Mouse (Mus musculus) hindbrain, embryonic 13.5 days (tissue): ENCODE results near the gene Pla2r1. TPM values are rescaled to one million over a fixed set of nuclear protein-coding genes. Genes with fewer than 3 reads are reported as not detected.
A peak's percentile ranks its signal among the peaks of the same experiment; 100 is the strongest.

Source experiments
- ATAC-seq: fragments of 200-750 bp; cut with Nextera tagmentation; 2 replicates; pipeline ENCODE4 v1.8.0; 2017; ENCODE audit warnings: moderate TSS enrichment; ENCODE audit not compliant: low FRiP score
- H3K27ac ChIP-seq: fragments of 300-500 bp; sonication (generic); 2 replicates; pipeline ENCODE4 v1.5.1; 2015; ENCODE audit warnings: inconsistent platforms, mild to moderate bottlenecking, moderate library complexity
- H3K27me3 ChIP-seq: fragments of 300-500 bp; sonication (generic); 2 replicates; pipeline ENCODE4 v1.6.1; 2015; ENCODE audit warnings: mild to moderate bottlenecking, inconsistent platforms
- H3K36me3 ChIP-seq: fragments of 300-500 bp; sonication (generic); 2 replicates; pipeline ENCODE4 v1.6.1; 2015; ENCODE audit warnings: mild to moderate bottlenecking, inconsistent platforms
- H3K4me1 ChIP-seq: fragments of 300-500 bp; sonication (generic); replicated peaks from 2 replicates; pipeline ENCODE4 v1.6.1; 2015; ENCODE audit warnings: inconsistent platforms
- H3K4me2 ChIP-seq: fragments of 300-500 bp; sonication (generic); 2 replicates; pipeline ENCODE4 v1.6.1; 2015; ENCODE audit warnings: inconsistent platforms, mild to moderate bottlenecking, moderate library complexity
- H3K4me3 ChIP-seq: fragments of 300-500 bp; sonication (generic); 2 replicates; pipeline ENCODE4 v1.5.1; 2015; ENCODE audit warnings: mild to moderate bottlenecking, inconsistent platforms
- H3K9ac ChIP-seq: fragments of 300-500 bp; sonication (generic); 2 replicates; pipeline ENCODE4 v1.6.1; 2015; ENCODE audit warnings: mild to moderate bottlenecking, inconsistent platforms
- H3K9me3 ChIP-seq: fragments of 300-500 bp; sonication (generic); 2 replicates; pipeline ENCODE4 v1.6.1; 2016; ENCODE audit warnings: inconsistent platforms
- WGBS: fragments of 180-500 bp; shearing (Covaris S2); methylation state at CpG from one replicate; pipeline ENCODE4 v1.1.7; 2015; 5-methylcytosine and 5-hydroxymethylcytosine counted together
- polyA plus RNA-seq: library from polyadenylated mRNA; unstranded; fragments of >200 nt; fragmentation: Nextera tagmentation; extraction: Ambion mirVana; gene quantifications from 2 replicates; pipeline ENCODE4 v1.2.1, GENCODE M21; 2015

The Pla2r1 gene
- polyA plus RNA-seq, 1 experiment from 2014 or later = 0.97 TPM

DNA sequence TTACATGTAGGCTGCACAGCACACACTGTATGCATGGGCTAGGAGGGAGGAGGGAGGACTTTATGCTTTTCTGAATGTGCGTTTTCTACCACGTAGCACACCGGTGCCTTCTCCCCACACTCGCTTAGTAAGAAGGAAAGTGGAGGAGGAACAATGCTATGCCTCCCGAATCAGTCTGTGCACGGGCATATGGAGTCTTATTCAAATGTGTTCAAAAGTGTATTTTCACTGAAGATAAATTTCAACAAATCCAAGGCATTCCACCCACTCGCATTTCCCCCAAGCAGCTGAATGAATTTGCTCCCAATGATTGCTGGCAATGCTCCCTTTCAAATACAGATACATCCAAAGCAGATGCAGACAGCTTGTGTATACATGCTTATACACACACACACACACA lies 73.2 kb downstream of the Pla2r1 start:
- no peak overlapping the region for H3K27ac ChIP-seq
- no peaks in the 10 kb centered on the region for H3K36me3 ChIP-seq
- no peak for ATAC-seq
- no peak overlapping the region for H3K4me2 ChIP-seq
- no peak overlapping the region for H3K9ac ChIP-seq
- H3K4me1 ChIP-seq = no peaks in the 10 kb centered on the region
- no peaks in the 10 kb centered on the region for H3K9me3 ChIP-seq
- WGBS = 90% methylated on average over 7 of the region's 7 CpGs
- no peak overlapping the region for H3K4me3 ChIP-seq
- H3K27me3 ChIP-seq = no peaks in the 10 kb centered on the region

DNA sequence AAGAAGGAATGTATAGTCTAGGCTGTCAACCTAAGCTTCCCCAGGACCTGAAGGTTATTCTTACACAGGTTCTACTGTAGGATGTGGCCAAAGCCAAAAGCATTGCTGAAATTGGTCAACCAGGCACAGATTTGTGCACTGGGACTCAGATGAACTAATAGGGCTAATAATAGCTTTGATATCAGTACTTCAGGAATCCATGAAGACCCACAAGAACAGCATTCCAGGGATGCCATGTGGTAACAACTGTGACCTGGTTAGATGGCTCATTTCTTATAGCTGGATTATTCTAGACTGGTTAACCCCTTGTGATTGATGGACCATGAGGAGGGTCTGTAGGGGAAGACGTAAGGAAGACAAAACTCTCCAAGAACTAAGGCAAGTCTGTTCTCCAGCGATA lies 74.3 kb downstream of the Pla2r1 start:
- H3K4me1 ChIP-seq = no peaks in the 10 kb centered on the region
- no peak overlapping the region for H3K4me3 ChIP-seq
- no peaks in the 10 kb centered on the region for H3K36me3 ChIP-seq
- H3K4me2 ChIP-seq = no peak overlapping the region
- no peak overlapping the region for H3K9ac ChIP-seq
- no peaks in the 10 kb centered on the region for H3K27me3 ChIP-seq
- no peak overlapping the region for H3K27ac ChIP-seq
- ATAC-seq = no peak
- WGBS = 93% methylated on average over 2 of the region's 2 CpGs
- no peaks in the 10 kb centered on the region for H3K9me3 ChIP-seq

GRCm38 (mm10) chr2:60468901-60469770 lies 84.0 kb downstream of the Pla2r1 start:
- Histone ChIP-seq H3K9ac (no peak overlapping the region), H3K4me2 (no peak overlapping the region), H3K4me1 (no peaks in the 10 kb centered on the region; the same call in 1 of the 2 replicates), H3K27ac (no peak overlapping the region), H3K9me3 (no peaks in the 10 kb centered on the region), H3K4me3 (no peak overlapping the region), H3K36me3 (no peaks in the 10 kb centered on the region), H3K27me3 (no peaks in the 10 kb centered on the region)
- ATAC-seq = no peak
- 61% methylated on average over 11 of the region's 11 CpGs for WGBS

DNA sequence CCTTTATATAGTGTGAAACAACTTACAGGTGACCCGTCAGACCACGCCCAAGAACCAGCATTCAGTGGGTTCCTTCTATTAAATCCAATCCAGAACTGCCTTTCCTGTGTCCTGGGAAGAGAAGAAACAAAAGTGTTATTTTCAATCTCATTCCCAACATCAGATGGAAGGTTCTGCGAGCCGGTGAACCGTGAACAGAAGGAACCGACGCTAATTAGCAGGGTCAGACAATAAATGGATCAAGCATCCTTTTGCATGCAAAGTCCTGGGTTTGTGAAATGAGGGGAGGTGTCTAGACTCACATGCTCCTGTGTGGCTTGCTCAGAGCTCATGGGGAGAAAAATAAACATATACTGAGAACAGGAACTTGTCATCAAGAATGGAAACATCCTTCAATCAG lies 100.7 kb downstream of the Pla2r1 start:
- Histone ChIP-seq H3K27me3 (no peaks in the 10 kb centered on the region), H3K36me3 (no peaks in the 10 kb centered on the region), H3K27ac (no peak overlapping the region), H3K4me2 (no peak overlapping the region), H3K4me3 (no peak overlapping the region), H3K9me3 (no peaks in the 10 kb centered on the region), H3K9ac (no peak overlapping the region), H3K4me1 (no peaks in the 10 kb centered on the region)
- no peak for ATAC-seq
- 75% methylated on average over 7 of the region's 7 CpGs for WGBS

GRCm38 (mm10) chr2:60451119-60451773 lies 101.9 kb downstream of the Pla2r1 start:
- no peak overlapping the region for H3K9ac ChIP-seq
- H3K36me3 ChIP-seq = no peaks in the 10 kb centered on the region
- 60% methylated on average over 3 of the region's 3 CpGs for WGBS
- H3K4me1 ChIP-seq = no peaks in the 10 kb centered on the region
- H3K27me3 ChIP-seq = no peaks in the 10 kb centered on the region
- no peak overlapping the region for H3K4me3 ChIP-seq
- no peaks in the 10 kb centered on the region for H3K9me3 ChIP-seq
- no peak for ATAC-seq
- H3K4me2 ChIP-seq = no peak overlapping the region
- H3K27ac ChIP-seq = no peak overlapping the region

DNA sequence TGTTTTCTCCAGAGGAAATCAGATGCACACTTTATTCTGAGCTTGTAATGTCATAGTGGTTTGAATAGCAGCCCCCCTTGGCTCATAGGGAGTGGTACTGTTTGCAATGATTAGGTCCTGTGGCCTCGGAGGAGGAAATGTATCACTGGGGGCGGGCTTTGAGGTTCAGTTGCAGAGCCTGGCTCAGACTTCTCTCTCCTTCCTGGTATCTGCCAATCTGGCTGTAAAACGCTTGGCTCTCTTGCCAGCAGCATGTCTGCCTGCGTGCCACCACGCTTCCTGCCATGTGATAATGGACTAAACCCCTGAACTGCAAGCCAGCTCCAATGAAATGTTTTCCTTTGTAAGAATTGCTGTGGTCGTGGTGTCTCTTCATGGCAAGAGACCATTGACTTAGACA lies 103.4 kb downstream of the Pla2r1 start:
- H3K4me2 ChIP-seq = no peak overlapping the region
- 0 out of 2 replicates have a peak, but pooled peaks cover under 1% of the 10 kb centered on the region for H3K4me1 ChIP-seq
- no peaks in the 10 kb centered on the region for H3K27me3 ChIP-seq
- no peak overlapping the region for H3K27ac ChIP-seq
- no peaks in the 10 kb centered on the region for H3K9me3 ChIP-seq
- no peak overlapping the region for H3K4me3 ChIP-seq
- 83% methylated on average over 6 of the region's 6 CpGs for WGBS
- no peaks in the 10 kb centered on the region for H3K36me3 ChIP-seq
- no peak for ATAC-seq
- no peak overlapping the region for H3K9ac ChIP-seq

DNA sequence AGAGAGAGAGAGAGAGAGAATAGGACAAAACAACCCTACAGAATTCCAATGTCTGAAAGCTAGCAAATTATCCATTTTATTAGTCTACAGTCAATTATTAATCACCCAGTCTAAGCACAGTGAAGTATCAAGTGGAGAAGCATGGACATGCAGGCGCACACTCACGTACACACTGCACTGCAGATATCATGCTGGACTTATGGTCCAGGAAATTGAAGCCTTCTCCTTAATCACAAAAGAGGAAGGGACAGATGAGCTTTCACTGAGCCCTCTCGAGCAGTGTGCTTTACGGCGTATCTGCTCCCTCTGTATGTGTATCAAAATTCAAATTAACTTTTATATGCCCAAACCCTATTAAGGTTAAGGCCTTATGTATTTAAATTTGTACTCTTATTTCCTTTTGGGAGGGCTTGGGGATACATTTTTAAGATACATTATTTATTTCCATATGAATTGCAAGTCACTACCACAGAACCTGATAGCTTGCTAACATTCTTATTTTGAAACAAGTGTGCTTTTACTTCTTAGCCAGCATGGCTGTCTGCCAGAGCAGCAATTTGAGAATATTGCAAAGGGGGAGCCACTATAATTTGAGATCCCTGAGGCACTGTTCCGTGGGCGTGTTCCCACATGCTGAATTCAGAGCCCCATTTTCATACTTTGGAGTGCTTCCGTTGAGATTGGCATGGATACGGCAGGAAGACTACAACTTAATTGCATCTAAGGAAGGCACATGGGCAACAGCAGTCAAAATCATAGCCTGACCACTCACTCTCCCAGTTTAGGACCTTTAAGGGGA lies 108.2 kb downstream of the Pla2r1 start:
- H3K27me3 ChIP-seq = no peaks in the 10 kb centered on the region
- H3K36me3 ChIP-seq = no peaks in the 10 kb centered on the region
- no peak overlapping the region for H3K4me3 ChIP-seq
- no peak overlapping the region for H3K27ac ChIP-seq
- 0 out of 2 replicates have a peak, but pooled peaks cover 3% of the 10 kb centered on the region for H3K4me1 ChIP-seq
- H3K9me3 ChIP-seq = no peaks in the 10 kb centered on the region
- H3K9ac ChIP-seq = no peak overlapping the region
- WGBS = 80% methylated on average over 9 of the region's 9 CpGs
- no peak for ATAC-seq
- H3K4me2 ChIP-seq = no peak overlapping the region

GRCm38 (mm10) chr2:60443279-60443678 lies 109.8 kb downstream of the Pla2r1 start:
- no peak overlapping the region for H3K4me3 ChIP-seq
- no peak overlapping the region for H3K27ac ChIP-seq
- no peak overlapping the region for H3K4me2 ChIP-seq
- H3K9me3 ChIP-seq = no peaks in the 10 kb centered on the region
- H3K36me3 ChIP-seq = no peaks in the 10 kb centered on the region
- no peak overlapping the region for H3K9ac ChIP-seq
- 95% methylated on average over 7 of the region's 7 CpGs for WGBS
- ATAC-seq = no peak
- H3K27me3 ChIP-seq = no peaks in the 10 kb centered on the region
- H3K4me1 ChIP-seq = 0 out of 2 replicates have a peak, but pooled peaks cover 3% of the 10 kb centered on the region

GRCm38 (mm10) chr2:60441875-60442274 lies 111.2 kb downstream of the Pla2r1 start:
- no peak overlapping the region for H3K4me2 ChIP-seq
- ATAC-seq = no peak
- no peaks in the 10 kb centered on the region for H3K9me3 ChIP-seq
- H3K36me3 ChIP-seq = no peaks in the 10 kb centered on the region
- WGBS = 45% methylated on average over 3 of the region's 3 CpGs
- H3K9ac ChIP-seq = no peak overlapping the region
- no peaks in the 10 kb centered on the region for H3K27me3 ChIP-seq
- H3K4me3 ChIP-seq = no peak overlapping the region
- H3K4me1 ChIP-seq = 0 out of 2 replicates have a peak, but pooled peaks cover 3% of the 10 kb centered on the region
- no peak overlapping the region for H3K27ac ChIP-seq

DNA sequence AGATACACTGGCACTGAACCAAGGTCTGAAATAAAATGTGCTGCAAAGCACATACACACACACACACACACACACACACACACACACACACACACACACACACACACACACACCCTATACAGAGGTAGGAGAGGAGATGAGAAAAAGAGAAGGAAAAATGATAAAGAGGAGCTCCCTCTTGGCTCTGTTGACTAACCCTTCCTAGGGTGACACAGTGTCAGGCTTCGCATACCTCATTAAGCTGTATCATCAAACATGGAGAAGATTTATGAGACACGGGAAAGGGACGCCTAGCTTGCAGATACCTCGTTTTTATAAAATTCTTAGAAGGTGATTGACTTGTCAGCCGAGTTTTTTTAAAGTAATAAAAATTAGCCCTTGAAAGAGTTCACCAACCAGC lies 116.3 kb downstream of the Pla2r1 start:
- ATAC-seq = no peak
- Histone ChIP-seq H3K9ac (no peak overlapping the region), H3K36me3 (no peaks in the 10 kb centered on the region), H3K27ac (no peak overlapping the region; the same call in 1 of the 2 replicates), H3K4me1 (no peaks in the 10 kb centered on the region), H3K4me3 (no peak overlapping the region), H3K27me3 (no peaks in the 10 kb centered on the region), H3K4me2 (no peak overlapping the region), H3K9me3 (no peaks in the 10 kb centered on the region)
- WGBS = 79% methylated on average over 5 of the region's 5 CpGs

DNA sequence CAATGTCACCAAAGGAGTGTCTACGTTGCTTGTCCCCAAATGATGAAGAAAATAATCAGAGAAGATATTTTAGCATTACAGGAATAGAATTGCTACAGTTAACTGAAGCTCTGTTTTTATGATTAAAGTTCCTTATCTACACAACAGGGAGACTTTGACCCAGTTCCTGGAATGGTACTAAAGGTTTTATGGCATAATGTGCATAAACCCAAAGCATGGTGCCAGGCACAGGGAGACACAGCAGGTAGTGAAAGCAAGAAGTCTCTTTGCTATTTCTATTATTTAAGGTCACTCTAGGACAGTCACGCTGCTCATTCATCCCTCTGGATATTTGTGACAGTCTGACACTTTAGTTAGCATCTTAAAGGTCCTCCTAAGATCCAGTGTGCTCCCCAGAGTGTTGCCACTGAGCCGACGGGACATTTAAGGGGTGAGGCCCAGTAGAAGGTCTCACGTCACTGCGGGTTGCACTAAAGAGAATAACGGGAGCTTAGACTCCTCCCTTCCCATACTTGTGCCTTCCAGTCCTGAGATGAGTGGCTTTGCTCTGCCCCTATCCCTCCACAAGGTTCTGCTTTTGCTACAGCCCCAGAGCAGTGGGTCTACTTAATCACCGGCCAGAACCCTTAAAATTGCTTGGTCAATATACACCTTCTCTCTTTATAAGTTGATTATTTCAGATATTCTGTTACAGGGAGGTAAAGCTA lies 122.6 kb downstream of the Pla2r1 start:
- no peaks in the 10 kb centered on the region for H3K4me1 ChIP-seq
- H3K27me3 ChIP-seq = no peaks in the 10 kb centered on the region
- H3K9me3 ChIP-seq = no peaks in the 10 kb centered on the region
- H3K4me3 ChIP-seq = no peak overlapping the region
- 69% methylated on average over 8 of the region's 8 CpGs for WGBS
- H3K36me3 ChIP-seq = no peaks in the 10 kb centered on the region
- H3K9ac ChIP-seq = no peak overlapping the region
- no peak overlapping the region for H3K4me2 ChIP-seq
- ATAC-seq = no peak
- H3K27ac ChIP-seq = no peak overlapping the region

GRCm38 (mm10) chr2:60418075-60418474 lies 135.0 kb downstream of the Pla2r1 start:
- H3K4me3 ChIP-seq = no peak overlapping the region
- no peak overlapping the region for H3K27ac ChIP-seq
- H3K27me3 ChIP-seq = no peaks in the 10 kb centered on the region
- H3K4me1 ChIP-seq = no peaks in the 10 kb centered on the region; the same call in 1 of the 2 replicates
- H3K9ac ChIP-seq = no peak overlapping the region
- no peak overlapping the region for H3K4me2 ChIP-seq
- no peaks in the 10 kb centered on the region for H3K9me3 ChIP-seq
- ATAC-seq = 0 out of 2 replicates have a peak, but pooled peaks have one; percentile 59
- no peaks in the 10 kb centered on the region for H3K36me3 ChIP-seq
- 11% methylated on average over 6 of the region's 6 CpGs for WGBS
